Mouse (Mus musculus): ENCODE data around the gene Htra2. TPM values are rescaled to one million over a fixed set of nuclear protein-coding genes. Genes with fewer than 3 reads are reported as not detected.

Gene Htra2
- polyA plus RNA-seq, 1 experiment from 2014 or later, result 42.9 TPM

GRCm38 (mm10) chr6:83014482-83015466 is 40.3 kb downstream of the Htra2 start:
- Histone ChIP-seq H3K9ac (no peak overlapping the region), H3K9me3 (ENCODE audit: control insufficient read depth, low read length) (no peaks in the 10 kb centered on the region), H3K4me2 (replicated peaks) (no peak overlapping the region), H3K4me3 (replicated peaks; ENCODE audit: low read length) (no peak overlapping the region), H3K27me3 (ENCODE audit: control insufficient read depth, insufficient read depth, low read length) (no peaks in the 10 kb centered on the region), H3K36me3 (replicated peaks; ENCODE audit: control insufficient read depth, insufficient read depth) (no peaks in the 10 kb centered on the region), H3K27ac (no peak overlapping the region), H3K4me1 (replicated peaks; ENCODE audit: control insufficient read depth, insufficient read depth, low read length) (no peaks in the 10 kb centered on the region)
- 80% methylated on average over 12 of the region's 12 CpGs for WGBS
- ATAC-seq (ENCODE audit: low FRiP score) (no peak), DNase-seq (ENCODE audit: low spot score) (no peak)

- WGBS, result 70% methylated on average over 5 of the region's 5 CpGs
- Histone ChIP-seq H3K4me3 (replicated peaks; ENCODE audit: low read length) (no peak overlapping the region), H3K27ac (no peak overlapping the region), H3K9me3 (ENCODE audit: control insufficient read depth, low read length) (no peaks in the 10 kb centered on the region), H3K4me2 (replicated peaks) (no peak overlapping the region), H3K9ac (no peak overlapping the region), H3K4me1 (replicated peaks; ENCODE audit: control insufficient read depth, insufficient read depth, low read length) (no peaks in the 10 kb centered on the region), H3K27me3 (ENCODE audit: control insufficient read depth, insufficient read depth, low read length) (no peaks in the 10 kb centered on the region), H3K36me3 (replicated peaks; ENCODE audit: control insufficient read depth, insufficient read depth) (no peaks in the 10 kb centered on the region)
- ATAC-seq (ENCODE audit: low FRiP score) (no peak), DNase-seq (ENCODE audit: low spot score) (no peak)
These were observed 41.6 kb downstream of the Htra2 start for GRCm38 (mm10) chr6:83013444-83013843.

- Histone ChIP-seq H3K27me3 (ENCODE audit: control insufficient read depth, insufficient read depth, low read length) (no peaks in the 10 kb centered on the region), H3K4me3 (replicated peaks; ENCODE audit: low read length) (no peak overlapping the region), H3K4me1 (replicated peaks; ENCODE audit: control insufficient read depth, insufficient read depth, low read length) (no peaks in the 10 kb centered on the region), H3K9me3 (ENCODE audit: control insufficient read depth, low read length) (no peaks in the 10 kb centered on the region), H3K4me2 (replicated peaks) (no peak overlapping the region), H3K9ac (no peak overlapping the region), H3K27ac (no peak overlapping the region), H3K36me3 (replicated peaks; ENCODE audit: control insufficient read depth, insufficient read depth) (no peaks in the 10 kb centered on the region)
- ATAC-seq (ENCODE audit: low FRiP score) (no peak), DNase-seq (ENCODE audit: low spot score) (no peak)
- WGBS, result 79% methylated on average over 6 of the region's 6 CpGs
These were observed 43.3 kb downstream of the Htra2 start for GRCm38 (mm10) chr6:83011756-83012155.

- ATAC-seq (ENCODE audit: low FRiP score) (no peak), DNase-seq (ENCODE audit: low spot score) (no peak)
- H3K27ac ChIP-seq, result no peak overlapping the region
- H3K9me3 ChIP-seq (ENCODE audit: control insufficient read depth, low read length), result no peaks in the 10 kb centered on the region
- H3K27me3 ChIP-seq (ENCODE audit: control insufficient read depth, insufficient read depth, low read length), result no peaks in the 10 kb centered on the region
- no peaks in the 10 kb centered on the region for H3K36me3 ChIP-seq (replicated peaks; ENCODE audit: control insufficient read depth, insufficient read depth)
- H3K4me3 ChIP-seq (replicated peaks; ENCODE audit: low read length), result no peak overlapping the region
- H3K4me2 ChIP-seq (replicated peaks), result no peak overlapping the region
- 88% methylated on average over 7 of the region's 7 CpGs for WGBS
- no peaks in the 10 kb centered on the region for H3K4me1 ChIP-seq (replicated peaks; ENCODE audit: control insufficient read depth, insufficient read depth, low read length)
- no peak overlapping the region for H3K9ac ChIP-seq
These were observed 43.8 kb downstream of the Htra2 start for GRCm38 (mm10) chr6:83011255-83011654.

GRCm38 (mm10) chr6:83010010-83010409 is 45.1 kb downstream of the Htra2 start:
- DNase-seq (ENCODE audit: low spot score), result no peak
- Histone ChIP-seq H3K27ac (no peak overlapping the region), H3K4me2 (replicated peaks) (no peak overlapping the region), H3K36me3 (replicated peaks; ENCODE audit: control insufficient read depth, insufficient read depth) (no peaks in the 10 kb centered on the region), H3K4me1 (replicated peaks; ENCODE audit: control insufficient read depth, insufficient read depth, low read length) (no peaks in the 10 kb centered on the region), H3K27me3 (ENCODE audit: control insufficient read depth, insufficient read depth, low read length) (no peaks in the 10 kb centered on the region), H3K9me3 (ENCODE audit: control insufficient read depth, low read length) (no peaks in the 10 kb centered on the region), H3K9ac (no peak overlapping the region), H3K4me3 (replicated peaks; ENCODE audit: low read length) (no peak overlapping the region)
- WGBS, result 81% methylated on average over 7 of the region's 7 CpGs
- no peak for ATAC-seq (ENCODE audit: low FRiP score)

GRCm38 (mm10) chr6:83008659-83009058 is 46.4 kb downstream of the Htra2 start:
- Histone ChIP-seq H3K36me3 (replicated peaks; ENCODE audit: control insufficient read depth, insufficient read depth) (no peaks in the 10 kb centered on the region), H3K9ac (no peak overlapping the region), H3K27ac (no peak overlapping the region), H3K9me3 (ENCODE audit: control insufficient read depth, low read length) (no peaks in the 10 kb centered on the region), H3K4me3 (replicated peaks; ENCODE audit: low read length) (no peak overlapping the region), H3K27me3 (ENCODE audit: control insufficient read depth, insufficient read depth, low read length) (no peaks in the 10 kb centered on the region), H3K4me2 (replicated peaks) (no peak overlapping the region), H3K4me1 (replicated peaks; ENCODE audit: control insufficient read depth, insufficient read depth, low read length) (no peaks in the 10 kb centered on the region)
- ATAC-seq (ENCODE audit: low FRiP score), result no peak
- WGBS, result 51% methylated on average over 3 of the region's 3 CpGs
- no peak for DNase-seq (ENCODE audit: low spot score)

GRCm38 (mm10) chr6:83006114-83006513 is 49.0 kb downstream of the Htra2 start:
- ATAC-seq (ENCODE audit: low FRiP score), result no peak

GRCm38 (mm10) chr6:83005444-83006011 is 49.5 kb downstream of the Htra2 start:
- no peaks in the 10 kb centered on the region for H3K27me3 ChIP-seq (ENCODE audit: control insufficient read depth, insufficient read depth, low read length)
- ATAC-seq (ENCODE audit: low FRiP score) (no peak), DNase-seq (ENCODE audit: low spot score) (no peak)
- H3K9me3 ChIP-seq (ENCODE audit: control insufficient read depth, low read length), result no peaks in the 10 kb centered on the region
- WGBS, result 85% methylated on average over 10 of the region's 10 CpGs
- no peak overlapping the region for H3K4me3 ChIP-seq (replicated peaks; ENCODE audit: low read length)
- no peaks in the 10 kb centered on the region for H3K36me3 ChIP-seq (replicated peaks; ENCODE audit: control insufficient read depth, insufficient read depth)
- no peak overlapping the region for H3K27ac ChIP-seq
- H3K9ac ChIP-seq, result no peak overlapping the region
- no peak overlapping the region for H3K4me2 ChIP-seq (replicated peaks)
- no peaks in the 10 kb centered on the region for H3K4me1 ChIP-seq (replicated peaks; ENCODE audit: control insufficient read depth, insufficient read depth, low read length)

More at GRCm38 (mm10) chr6:83006114-83006513, 49.0 kb downstream of the Htra2 start:
- Histone ChIP-seq H3K27me3 (ENCODE audit: control insufficient read depth, insufficient read depth, low read length) (no peaks in the 10 kb centered on the region), H3K4me2 (replicated peaks) (no peak overlapping the region), H3K9ac (no peak overlapping the region), H3K27ac (no peak overlapping the region), H3K4me3 (replicated peaks; ENCODE audit: low read length) (no peak overlapping the region), H3K4me1 (replicated peaks; ENCODE audit: control insufficient read depth, insufficient read depth, low read length) (no peaks in the 10 kb centered on the region), H3K9me3 (ENCODE audit: control insufficient read depth, low read length) (no peaks in the 10 kb centered on the region), H3K36me3 (replicated peaks; ENCODE audit: control insufficient read depth, insufficient read depth) (no peaks in the 10 kb centered on the region)
- DNase-seq (ENCODE audit: low spot score), result no peak
- 89% methylated on average over 6 of the region's 6 CpGs for WGBS

GRCm38 (mm10) chr6:83004872-83005271 is 50.2 kb downstream of the Htra2 start:
- 55% methylated on average over 7 of the region's 7 CpGs for WGBS

More at GRCm38 (mm10) chr6:83004872-83005271, 50.2 kb downstream of the Htra2 start:
- no peak overlapping the region for H3K9ac ChIP-seq
- no peaks in the 10 kb centered on the region for H3K9me3 ChIP-seq (ENCODE audit: control insufficient read depth, low read length)
- ATAC-seq (ENCODE audit: low FRiP score), result no peak
- H3K27me3 ChIP-seq (ENCODE audit: control insufficient read depth, insufficient read depth, low read length), result no peaks in the 10 kb centered on the region
- H3K4me2 ChIP-seq (replicated peaks), result no peak overlapping the region
- no peak overlapping the region for H3K4me3 ChIP-seq (replicated peaks; ENCODE audit: low read length)
- H3K27ac ChIP-seq, result no peak overlapping the region
- no peaks in the 10 kb centered on the region for H3K36me3 ChIP-seq (replicated peaks; ENCODE audit: control insufficient read depth, insufficient read depth)
- DNase-seq (ENCODE audit: low spot score), result no peak
- no peaks in the 10 kb centered on the region for H3K4me1 ChIP-seq (replicated peaks; ENCODE audit: control insufficient read depth, insufficient read depth, low read length)

Measured in hindbrain, embryonic 14.5 days (tissue).